Comparison of ENCODE assay signal across 17 mouse cellular contexts in genomic region chr9:70263134-70263533, GRCm38 (mm10). TPM values are rescaled to one million over a fixed set of nuclear protein-coding genes. Genes with fewer than 3 reads are reported as not detected.
DNase-seq lines count a peak whose midpoint lies in the region; ATAC-seq lines count a peak whose summit lies in the region.
"Had no signal": no experiment of that assay in that cellular context is flagged by ENCODE, and none has a peak within 500 bp of the region (broad histone marks: within the 10 kb centered on the region; RNA-seq: fewer than 3 reads in every experiment).

No protein-coding gene starts in this region.

- WGBS in heart, embryonic 13.5 days = 61% methylated on average over 8 of the region's 8 CpGs
- WGBS in embryonic facial prominence, embryonic 15.5 days = 43% methylated on average over 8 of the region's 8 CpGs
- WGBS in stomach, embryonic 16.5 days = 64% methylated on average over 8 of the region's 8 CpGs

- H3K27me3 ChIP-seq in heart, embryonic 13.5 days (replicated peaks) = no peaks in the 10 kb centered on the region
- H3K27me3 ChIP-seq in megakaryocyte, embryonic 14.5 days (replicated peaks) = peaks cover 2% of the 10 kb centered on the region
- H3K27me3 ChIP-seq in embryonic facial prominence, embryonic 15.5 days = no peaks in the 10 kb centered on the region
- no peaks in the 10 kb centered on the region for H3K27me3 ChIP-seq in stomach, embryonic 16.5 days (ENCODE audit: control insufficient read depth, insufficient read depth, low read length)
- H3K27me3 ChIP-seq: midbrain, embryonic 15.5 days; neural tube, embryonic 12.5 days had no signal

- H3K4me3 ChIP-seq in heart, embryonic 13.5 days = no peak overlapping the region
- H3K4me3 ChIP-seq in megakaryocyte, embryonic 14.5 days (replicated peaks) = peak overlapping the region; percentile 59
- no peak overlapping the region for H3K4me3 ChIP-seq in embryonic facial prominence, embryonic 15.5 days (replicated peaks)
- no peak overlapping the region for H3K4me3 ChIP-seq in stomach, embryonic 16.5 days (replicated peaks; ENCODE audit: low read length)
- H3K4me3 ChIP-seq: erythroblast, embryonic 14.5 days; midbrain, embryonic 15.5 days; neural tube, embryonic 12.5 days had no signal

- H3K4me2 ChIP-seq in heart, embryonic 13.5 days = peak overlapping the region; percentile 60
- H3K4me2 ChIP-seq in embryonic facial prominence, embryonic 15.5 days (replicated peaks) = no peak overlapping the region
- no peak overlapping the region for H3K4me2 ChIP-seq in stomach, embryonic 16.5 days (ENCODE audit: low read depth, low read length)
- H3K4me2 ChIP-seq: liver, embryonic 11.5 days; midbrain, embryonic 15.5 days; neural tube, embryonic 12.5 days had no signal

- no peak for DNase-seq in heart, postnatal 14 days
- no peak for DNase-seq in adrenal gland, adult 2 months
- DNase-seq: forebrain, postnatal 0 days; layer of hippocampus, postnatal 36 days; right cerebral cortex, adult 18-20 months; thymus, postnatal 4 days had no signal

- peaks cover 44% of the 10 kb centered on the region for H3K4me1 ChIP-seq in heart, embryonic 13.5 days
- H3K4me1 ChIP-seq in megakaryocyte, embryonic 14.5 days = peaks cover 93% of the 10 kb centered on the region
- H3K4me1 ChIP-seq in embryonic facial prominence, embryonic 15.5 days = peaks cover 37% of the 10 kb centered on the region
- H3K4me1 ChIP-seq in stomach, embryonic 16.5 days (ENCODE audit: control insufficient read depth, insufficient read depth, low read length) = peaks cover 35% of the 10 kb centered on the region

- intact Hi-C loops in heart, postnatal 14 days (cut with DNase I) = loop anchor here (5.0 kb wide), 2 partner anchors 54 to 56 kb away; partner anchors contain the start of gene Myo1e

- no peaks in the 10 kb centered on the region for H3K36me3 ChIP-seq in heart, embryonic 13.5 days
- peaks cover 2% of the 10 kb centered on the region for H3K36me3 ChIP-seq in megakaryocyte, embryonic 14.5 days (replicated peaks; ENCODE audit: low read length)
- no peaks in the 10 kb centered on the region for H3K36me3 ChIP-seq in embryonic facial prominence, embryonic 15.5 days
- H3K36me3 ChIP-seq in stomach, embryonic 16.5 days (ENCODE audit: control insufficient read depth, insufficient read depth, low read length) = no peaks in the 10 kb centered on the region
- H3K36me3 ChIP-seq: midbrain, embryonic 15.5 days; neural tube, embryonic 12.5 days had no signal

- H3K9me3 ChIP-seq in heart, embryonic 13.5 days = no peaks in the 10 kb centered on the region
- H3K9me3 ChIP-seq in megakaryocyte, embryonic 14.5 days = no peaks in the 10 kb centered on the region
- no peaks in the 10 kb centered on the region for H3K9me3 ChIP-seq in embryonic facial prominence, embryonic 15.5 days (replicated peaks)
- H3K9me3 ChIP-seq in stomach, embryonic 16.5 days (replicated peaks; ENCODE audit: control insufficient read depth, low read length) = no peaks in the 10 kb centered on the region
- H3K9me3 ChIP-seq: midbrain, embryonic 15.5 days; neural tube, embryonic 12.5 days had no signal

- H3K9ac ChIP-seq in heart, embryonic 13.5 days = peak overlapping the region; percentile 48
- H3K9ac ChIP-seq in embryonic facial prominence, embryonic 15.5 days = no peak overlapping the region
- 0 out of 2 replicates have a peak overlapping the region, but pooled peaks have one; percentile 19 for H3K9ac ChIP-seq in stomach, embryonic 16.5 days (ENCODE audit: low read length)
- H3K9ac ChIP-seq: forebrain, postnatal 0 days; midbrain, embryonic 15.5 days; neural tube, embryonic 12.5 days had no signal

- ATAC-seq in heart, embryonic 13.5 days (ENCODE audit: extremely low read depth, insufficient number of reproducible peaks, low FRiP score, low TSS enrichment) = no peak
- ATAC-seq in megakaryocyte, adult 5-6 weeks (ENCODE audit: poor library complexity, severe bottlenecking) = no peak
- ATAC-seq in embryonic facial prominence, embryonic 15.5 days (ENCODE audit: insufficient number of reproducible peaks, low FRiP score, low TSS enrichment, low read depth) = no peak
- ATAC-seq in stomach, embryonic 16.5 days (ENCODE audit: insufficient read depth, low FRiP score) = no peak
- ATAC-seq: CD4-positive, CD25-positive, alpha-beta regulatory T cell, adult 4 months; hindbrain, embryonic 16.5 days; midbrain, embryonic 15.5 days had no signal

- H3K27ac ChIP-seq in heart, embryonic 13.5 days (replicated peaks) = peak overlapping the region; percentile 69
- H3K27ac ChIP-seq in embryonic facial prominence, embryonic 15.5 days (replicated peaks) = 0 out of 2 replicates have a peak overlapping the region, but pooled peaks have one; percentile 44
- no peak overlapping the region for H3K27ac ChIP-seq in stomach, embryonic 16.5 days (ENCODE audit: low read length)
- H3K27ac ChIP-seq: midbrain, embryonic 15.5 days; neural tube, embryonic 12.5 days had no signal

RNA-seq across cellular contexts. Expression of gene Myo1e, which starts 56.0 kb away (rescaled TPM):
- 10.1 and 10.9 TPM in 2 replicates for polyA plus RNA-seq in heart, embryonic 13.5 days (2015; fragmentation: Nextera tagmentation; extraction: Ambion mirVana)
- 10 to 100 TPM; 14.6 to 17.6 TPM for total RNA-seq in heart, postnatal 14 days (2021)
- 7.1 and 16.7 TPM in 2 replicates for polyA plus RNA-seq in megakaryocyte, embryonic 14.5 days (2012; ENCODE audit: insufficient read depth, low replicate concordance)
- total RNA-seq in megakaryocyte, adult 5-6 weeks (2015) = 0.59 TPM in 1 of 2 replicates, not detected in the other
- total RNA-seq in megakaryocyte, adult 5-6 weeks (2017) = 0.51 and 1.1 TPM in 2 replicates
- 25.7 and 26.4 TPM in 2 replicates for polyA plus RNA-seq in embryonic facial prominence, embryonic 15.5 days (2015; fragmentation: Nextera tagmentation; extraction: Ambion mirVana)
- polyA plus RNA-seq in stomach, embryonic 16.5 days (2015; fragmentation: Nextera tagmentation; extraction: Ambion mirVana) = 34.3 and 37.1 TPM in 2 replicates
- total RNA-seq in adrenal gland, adult 2 months (2021) = 10 to 100 TPM; 23.4 to 29.3 TPM
- 3.1 and 4.2 TPM in 2 replicates for polyA plus RNA-seq in adrenal gland, adult 2 months (2012; rRNA removed)
